ENCODE assay signal across 7 mouse cellular contexts in the genomic region with DNA sequence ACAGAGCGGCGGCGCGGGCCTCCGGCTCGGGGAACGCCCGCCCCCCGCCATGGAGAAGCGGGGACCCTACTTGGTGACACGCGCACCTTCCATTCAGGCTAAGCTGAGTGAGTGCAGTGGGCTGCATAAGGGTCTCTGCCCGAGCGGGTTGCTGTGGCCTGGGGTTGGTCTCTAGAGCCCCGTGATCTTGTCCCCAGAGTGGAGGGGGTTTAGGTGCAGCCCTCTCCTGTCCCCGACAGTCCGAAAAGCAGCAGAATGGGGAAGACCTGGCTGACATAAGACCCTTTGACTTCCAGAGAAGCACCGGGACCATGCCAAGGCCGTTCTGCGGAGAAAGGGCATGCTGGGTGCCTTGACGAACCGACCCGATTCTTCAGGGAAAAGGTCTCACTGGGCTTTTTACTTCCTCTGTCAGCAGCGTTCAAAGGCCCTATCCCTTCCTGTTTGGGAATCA. TPM values are rescaled to one million over a fixed set of nuclear protein-coding genes. Genes with fewer than 3 reads are reported as not detected.
A peak's percentile ranks its signal among the peaks of the same experiment; 100 is the strongest.
DNase-seq lines count a peak whose midpoint lies in the region; ATAC-seq and TF ChIP-seq lines count a peak whose summit lies in the region.

No protein-coding gene starts in this region.

- intact Hi-C loops in heart, postnatal 36 days (cut with DNase I), result no loop called here

- H3K27ac ChIP-seq in lung, embryonic 14.5 days (ENCODE audit: low read depth), result peak overlapping the region; percentile 84
- H3K27ac ChIP-seq in lung, postnatal 0 days (ENCODE audit: low read length), result peak overlapping the region; percentile 65

- H3K4me1 ChIP-seq in lung, embryonic 14.5 days (ENCODE audit: insufficient read depth), result no peaks in the 10 kb centered on the region; the same call in 1 of the 2 replicates
- no peaks in the 10 kb centered on the region for H3K4me1 ChIP-seq in lung, postnatal 0 days (ENCODE audit: insufficient read depth, low read depth, low read length)

- 0% methylated on average over 24 of the region's 24 CpGs for WGBS in lung, embryonic 14.5 days
- WGBS in lung, postnatal 0 days, result 0% methylated on average over 21 of the region's 24 CpGs

- ATAC-seq in lung, embryonic 14.5 days (ENCODE audit: insufficient read depth), result peak; percentile 58
- 0 out of 2 replicates have a peak, but pooled peaks have one; percentile 1 for ATAC-seq in common myeloid progenitor, adult 5-6 weeks (replicated peaks; ENCODE audit: low read depth, poor library complexity, severe bottlenecking)
- ATAC-seq in lung, postnatal 0 days, result peak; percentile 52

- peak overlapping the region; percentile 90 for H3K4me3 ChIP-seq in lung, embryonic 14.5 days (ENCODE audit: low read depth, low read length)
- peak overlapping the region; percentile 74 for H3K4me3 ChIP-seq in lung, postnatal 0 days (ENCODE audit: low read depth, low read length)

- peaks cover 53% of the 10 kb centered on the region for H3K36me3 ChIP-seq in lung, embryonic 14.5 days (ENCODE audit: insufficient read depth)
- H3K36me3 ChIP-seq in lung, postnatal 0 days (ENCODE audit: insufficient read depth, low read length), result no peaks in the 10 kb centered on the region

- peak; percentile 33 for DNase-seq in lung, embryonic 14.5 days
- no peak for DNase-seq in lung, postnatal 4 days
- peak; percentile 41 to 59 for DNase-seq in heart, postnatal 36 days
- DNase-seq in lung, postnatal 0 days (ENCODE audit: low spot score), result no peak
- no peak for DNase-seq in thymus, postnatal 10 days (ENCODE audit: low spot score in 2 of 2)
- DNase-seq in T-cell, adult 2 months (ENCODE audit: low spot score), result no peak

- TF ChIP-seq CTCF in lung, embryonic 14.5 days (IDR thresholded peaks at IDR 0.05; ENCODE audit: low read depth), result no peak
- TF ChIP-seq CTCF in lung, postnatal 0 days (IDR thresholded peaks at IDR 0.05), result no peak

- no peak for TF ChIP-seq EP300 in lung, postnatal 0 days (IDR thresholded peaks at IDR 0.05)

- H3K9me3 ChIP-seq in lung, embryonic 14.5 days (ENCODE audit: low read depth, low read length), result no peaks in the 10 kb centered on the region
- H3K9me3 ChIP-seq in lung, postnatal 0 days (ENCODE audit: low read length), result no peaks in the 10 kb centered on the region

- H3K9ac ChIP-seq in lung, embryonic 14.5 days, result peak overlapping the region; percentile 92
- peak overlapping the region; percentile 52 for H3K9ac ChIP-seq in lung, postnatal 0 days (replicated peaks; ENCODE audit: low read depth)

- H3K4me2 ChIP-seq in lung, embryonic 14.5 days, result peak overlapping the region; percentile 86
- peak overlapping the region; percentile 66 for H3K4me2 ChIP-seq in lung, postnatal 0 days (replicated peaks; ENCODE audit: low read depth, low read length)

- H3K27me3 ChIP-seq in lung, embryonic 14.5 days (ENCODE audit: insufficient read depth, low read length), result no peaks in the 10 kb centered on the region
- H3K27me3 ChIP-seq in lung, postnatal 0 days (replicated peaks; ENCODE audit: insufficient read depth, low read length), result no peaks in the 10 kb centered on the region

RNA-seq across cellular contexts. Expression of a gene that starts 0.4 kb away (rescaled TPM):
- polyA plus RNA-seq in lung, embryonic 14.5 days (2014; fragmentation: Nextera tagmentation; extraction: Ambion mirVana), result 20.2 and 22.4 TPM in 2 replicates
- 12.2 and 13.6 TPM in 2 replicates for total RNA-seq in common myeloid progenitor, adult 5-6 weeks (2017)
- total RNA-seq in heart, postnatal 36 days (2021), result 1 to 10 TPM; 7.2 to 8.3 TPM
- polyA plus RNA-seq in lung, postnatal 0 days (2015; fragmentation: Nextera tagmentation; extraction: Ambion mirVana), result 12.3 and 13.5 TPM in 2 replicates

RNA-seq across cellular contexts. Expression of a gene that starts 14.8 kb away (rescaled TPM):
- 35.1 and 38.1 TPM in 2 replicates for polyA plus RNA-seq in lung, embryonic 14.5 days (2014; fragmentation: Nextera tagmentation; extraction: Ambion mirVana)
- 10.7 and 14.5 TPM in 2 replicates for total RNA-seq in common myeloid progenitor, adult 5-6 weeks (2017)
- total RNA-seq in heart, postnatal 36 days (2021), result 100 to 1,000 TPM; 129 to 161 TPM
- 19.1 and 24.3 TPM in 2 replicates for polyA plus RNA-seq in lung, postnatal 0 days (2015; fragmentation: Nextera tagmentation; extraction: Ambion mirVana)

RNA-seq across cellular contexts. Expression of a gene that starts 16.7 kb away (rescaled TPM):
- 527 and 554 TPM in 2 replicates for polyA plus RNA-seq in lung, embryonic 14.5 days (2014; fragmentation: Nextera tagmentation; extraction: Ambion mirVana)
- 86.5 and 107 TPM in 2 replicates for total RNA-seq in common myeloid progenitor, adult 5-6 weeks (2017)
- 1,000 to 10,000 TPM; 2,624 to 2,673 TPM for total RNA-seq in heart, postnatal 36 days (2021)
- 440 and 448 TPM in 2 replicates for polyA plus RNA-seq in lung, postnatal 0 days (2015; fragmentation: Nextera tagmentation; extraction: Ambion mirVana)

RNA-seq across cellular contexts. Expression of a gene that starts 23.0 kb away (rescaled TPM):
- 54.2 and 55.6 TPM in 2 replicates for polyA plus RNA-seq in lung, embryonic 14.5 days (2014; fragmentation: Nextera tagmentation; extraction: Ambion mirVana)
- 19.2 and 24.9 TPM in 2 replicates for total RNA-seq in common myeloid progenitor, adult 5-6 weeks (2017)
- total RNA-seq in heart, postnatal 36 days (2021), result 10 to 100 TPM; 25.8 to 29.4 TPM
- polyA plus RNA-seq in lung, postnatal 0 days (2015; fragmentation: Nextera tagmentation; extraction: Ambion mirVana), result 69.5 and 73.5 TPM in 2 replicates

RNA-seq across cellular contexts. Expression of a gene that starts 33.9 kb away (rescaled TPM):
- polyA plus RNA-seq in lung, embryonic 14.5 days (2014; fragmentation: Nextera tagmentation; extraction: Ambion mirVana), result 2.3 and 2.4 TPM in 2 replicates
- total RNA-seq in common myeloid progenitor, adult 5-6 weeks (2017), result not detected in 2 replicates
- 1 to 10 TPM; 1.0 to 2.1 TPM for total RNA-seq in heart, postnatal 36 days (2021)
- polyA plus RNA-seq in lung, postnatal 0 days (2015; fragmentation: Nextera tagmentation; extraction: Ambion mirVana), result 3.3 and 3.6 TPM in 2 replicates

Comparison
In these comparisons a context has a peak if more than half of its experiments do, and no peak if none do; other contexts are left out.
1. DNase-seq: peak in lung, embryonic 14.5 days (single experiment) and heart, postnatal 36 days (2 of 2); none in lung, postnatal 4 days (0 of 2), lung, postnatal 0 days (single experiment), thymus, postnatal 10 days (0 of 2) and T-cell, adult 2 months (single experiment).
2. ATAC-seq: peak in every context shown above with its lines; median percentile 58 in lung, embryonic 14.5 days; 52 in lung, postnatal 0 days; 1 in common myeloid progenitor, adult 5-6 weeks.
3. RNA of a gene that starts 16.7 kb away (total RNA-seq): 2,624 to 2,673 TPM in heart, postnatal 36 days; 86.5 to 107 TPM in common myeloid progenitor, adult 5-6 weeks; every median in the first group is over 10 times any median in the second.